Mouse (Mus musculus) adrenal gland, adult 10 weeks (tissue): ENCODE data around the gene Il10ra. TPM values are rescaled to one million over a fixed set of nuclear protein-coding genes. Genes with fewer than 3 reads are reported as not detected.

Experiments
- polyA plus RNA-seq: library from polyadenylated mRNA; stranded (reverse); fragments of 350-450 nt; fragmentation: Illumina TruSeq; extraction: RNeasy Lipid Tissue Mini Kit (QIAGEN cat#74804); gene quantifications from one replicate; pipeline ENCODE4 v1.2.3, GENCODE M21; 2014; ENCODE audit warnings: low read depth, low replicate concordance

Il10ra gene
- polyA plus RNA-seq, result 0.82 TPM

DNA sequence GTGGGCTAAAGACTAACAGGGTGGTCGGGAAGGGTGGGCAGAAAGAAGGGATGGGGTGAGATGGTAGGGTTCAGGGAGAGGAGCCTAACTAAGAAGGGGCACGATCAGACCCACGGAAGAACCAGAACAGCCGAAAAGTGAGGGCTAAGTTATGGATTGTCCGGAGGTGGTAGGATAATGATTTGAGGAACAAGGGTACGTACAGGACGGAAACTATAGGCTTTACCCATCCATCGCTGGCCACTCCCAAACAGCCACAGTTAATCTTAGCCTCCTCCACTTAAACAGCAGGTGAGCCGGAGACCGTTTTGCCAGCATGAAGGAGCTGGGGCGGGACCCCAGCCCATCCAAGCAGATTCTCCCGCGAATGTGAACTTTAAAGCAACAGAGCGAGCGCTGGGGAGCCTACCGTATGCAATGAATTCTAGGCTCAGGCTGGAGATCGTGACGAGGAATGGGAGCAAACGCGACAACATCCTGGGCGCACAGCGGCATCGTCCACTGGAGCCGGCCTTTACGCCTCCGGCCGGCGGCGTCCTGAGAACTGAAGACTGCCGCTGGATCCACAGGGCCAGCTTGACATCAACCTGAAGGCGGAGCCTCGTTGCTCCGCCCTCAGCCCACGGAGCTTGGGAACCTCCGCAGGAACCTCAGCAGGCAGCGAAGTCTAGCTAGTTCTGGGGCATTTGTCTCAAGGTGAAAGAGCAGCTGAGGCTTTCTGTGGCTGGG, at the start of gene Il10ra:
Gene Il10ra, minus strand, starts transcription at position 553 of the 729 bp plus-strand sequence.

Other genes with a start within 250 kb of the Il10ra start
- gene Mpzl2, start 229.3 kb downstream of the Il10ra start, polyA plus RNA-seq, result 13.9 TPM
- 10.4 TPM for gene Mpzl3, start 214.0 kb downstream of the Il10ra start, polyA plus RNA-seq
- gene Jaml, start 190.0 kb downstream of the Il10ra start, polyA plus RNA-seq, result 3.7 TPM
- 2.4 TPM for gene Scn2b, start 151.4 kb downstream of the Il10ra start, polyA plus RNA-seq
- gene Scn4b, start 130.8 kb downstream of the Il10ra start, polyA plus RNA-seq, result 0.64 TPM
- gene BC049352, start 87.1 kb downstream of the Il10ra start, polyA plus RNA-seq, result not detected
- not detected for gene Tmprss4, start 65.1 kb downstream of the Il10ra start, polyA plus RNA-seq
- 0.35 TPM for gene Tmprss13, start 50.0 kb upstream of the Il10ra start, polyA plus RNA-seq
- 20.9 TPM for gene Fxyd6, start 101.0 kb upstream of the Il10ra start, polyA plus RNA-seq
- gene Fxyd2, start 130.5 kb upstream of the Il10ra start, polyA plus RNA-seq, result not detected
- 0.23 TPM for gene Dscaml1, start 157.5 kb upstream of the Il10ra start, polyA plus RNA-seq